Mouse (Mus musculus): ENCODE measurements around the gene Prkch. TPM values are rescaled to one million over a fixed set of nuclear protein-coding genes. Genes with fewer than 3 reads are reported as not detected.

Gene Prkch
- polyA plus RNA-seq, 1 experiment from 2014 or later, result 9.0 TPM

- Histone ChIP-seq H3K4me3 (no peak overlapping the region), H3K27me3 (0 out of 2 replicates have a peak, but pooled peaks cover 4% of the 10 kb centered on the region), H3K27ac (peak overlapping the region; percentile 17; the same call in 1 of the 2 replicates), H3K4me1 (peaks cover 14% of the 10 kb centered on the region), H3K9me3 (no peaks in the 10 kb centered on the region), H3K4me2 (replicated peaks) (0 out of 2 replicates have a peak overlapping the region, but pooled peaks have one; percentile 3), H3K36me3 (no peaks in the 10 kb centered on the region), H3K9ac (0 out of 2 replicates have a peak overlapping the region, but pooled peaks have one; percentile 39)
- ATAC-seq (ENCODE audit: low FRiP score, low read depth), result no peak
- 11% methylated on average over 5 of the region's 5 CpGs for WGBS
These were observed 123.9 kb downstream of the Prkch start for GRCm38 (mm10) chr12:73708498-73708897.

GRCm38 (mm10) chr12:73708920-73709319, 124.3 kb downstream of the Prkch start:
- Histone ChIP-seq H3K27me3 (0 out of 2 replicates have a peak, but pooled peaks cover 4% of the 10 kb centered on the region), H3K4me2 (replicated peaks) (0 out of 2 replicates have a peak overlapping the region, but pooled peaks have one; percentile 3), H3K9me3 (no peaks in the 10 kb centered on the region), H3K36me3 (no peaks in the 10 kb centered on the region), H3K4me3 (no peak overlapping the region), H3K4me1 (peaks cover 14% of the 10 kb centered on the region), H3K9ac (0 out of 2 replicates have a peak overlapping the region, but pooled peaks have one; percentile 39), H3K27ac (peak overlapping the region; percentile 17; the same call in 1 of the 2 replicates)
- ATAC-seq (ENCODE audit: low FRiP score, low read depth), result peak; percentile 88
- 17% methylated on average over 8 of the region's 8 CpGs for WGBS

- 0 out of 2 replicates have a peak, but pooled peaks cover 4% of the 10 kb centered on the region for H3K27me3 ChIP-seq
- no peak for ATAC-seq (ENCODE audit: low FRiP score, low read depth)
- H3K27ac ChIP-seq, result no peak overlapping the region
- H3K4me2 ChIP-seq (replicated peaks), result no peak overlapping the region
- no peak overlapping the region for H3K9ac ChIP-seq
- H3K4me3 ChIP-seq, result no peak overlapping the region
- H3K4me1 ChIP-seq, result peaks cover 14% of the 10 kb centered on the region
- no peaks in the 10 kb centered on the region for H3K36me3 ChIP-seq
- WGBS, result 41% methylated on average over 5 of the region's 5 CpGs
- H3K9me3 ChIP-seq, result no peaks in the 10 kb centered on the region
These were observed 126.2 kb downstream of the Prkch start for GRCm38 (mm10) chr12:73710846-73711245.

GRCm38 (mm10) chr12:73712122-73712521, 127.5 kb downstream of the Prkch start:
- no peaks in the 10 kb centered on the region for H3K36me3 ChIP-seq
- peaks cover 14% of the 10 kb centered on the region for H3K4me1 ChIP-seq
- no peak overlapping the region for H3K9ac ChIP-seq
- H3K27ac ChIP-seq, result no peak overlapping the region
- H3K4me2 ChIP-seq (replicated peaks), result no peak overlapping the region
- WGBS, result 50% methylated on average over 6 of the region's 6 CpGs
- no peak for ATAC-seq (ENCODE audit: low FRiP score, low read depth)
- H3K27me3 ChIP-seq, result 0 out of 2 replicates have a peak, but pooled peaks cover 4% of the 10 kb centered on the region
- H3K9me3 ChIP-seq, result no peaks in the 10 kb centered on the region
- H3K4me3 ChIP-seq, result no peak overlapping the region

GRCm38 (mm10) chr12:73714589-73714988, 130.0 kb downstream of the Prkch start:
- 0 out of 2 replicates have a peak, but pooled peaks cover 3% of the 10 kb centered on the region for H3K27me3 ChIP-seq
- no peaks in the 10 kb centered on the region for H3K9me3 ChIP-seq
- 0 out of 2 replicates have a peak, but pooled peaks cover 4% of the 10 kb centered on the region for H3K4me1 ChIP-seq
- no peak overlapping the region for H3K4me2 ChIP-seq (replicated peaks)
- H3K4me3 ChIP-seq, result no peak overlapping the region
- WGBS, result 85% methylated on average over 5 of the region's 5 CpGs
- no peak for ATAC-seq (ENCODE audit: low FRiP score, low read depth)
- H3K9ac ChIP-seq, result no peak overlapping the region
- H3K27ac ChIP-seq, result no peak overlapping the region
- H3K36me3 ChIP-seq, result no peaks in the 10 kb centered on the region

- H3K9me3 ChIP-seq, result no peaks in the 10 kb centered on the region
- H3K4me3 ChIP-seq, result no peak overlapping the region
- no peak overlapping the region for H3K4me2 ChIP-seq (replicated peaks)
- no peaks in the 10 kb centered on the region for H3K36me3 ChIP-seq
- no peak overlapping the region for H3K27ac ChIP-seq
- 0 out of 2 replicates have a peak, but pooled peaks cover 4% of the 10 kb centered on the region for H3K4me1 ChIP-seq
- no peak overlapping the region for H3K9ac ChIP-seq
- no peaks in the 10 kb centered on the region for H3K27me3 ChIP-seq
- WGBS, result 91% methylated on average over 2 of the region's 2 CpGs
- ATAC-seq (ENCODE audit: low FRiP score, low read depth), result no peak
These were observed 130.7 kb downstream of the Prkch start for GRCm38 (mm10) chr12:73715331-73715730.

- Histone ChIP-seq H3K4me3 (no peak overlapping the region), H3K27ac (no peak overlapping the region), H3K36me3 (no peaks in the 10 kb centered on the region), H3K27me3 (no peaks in the 10 kb centered on the region), H3K9me3 (no peaks in the 10 kb centered on the region), H3K4me1 (0 out of 2 replicates have a peak, but pooled peaks cover 4% of the 10 kb centered on the region), H3K9ac (no peak overlapping the region), H3K4me2 (replicated peaks) (no peak overlapping the region)
- 62% methylated on average over 21 of the region's 21 CpGs for WGBS
- ATAC-seq (ENCODE audit: low FRiP score, low read depth), result no peak
These were observed 131.5 kb downstream of the Prkch start for GRCm38 (mm10) chr12:73715954-73716731.

- Histone ChIP-seq H3K4me2 (replicated peaks) (no peak overlapping the region), H3K27ac (no peak overlapping the region), H3K9me3 (no peaks in the 10 kb centered on the region), H3K4me3 (no peak overlapping the region), H3K36me3 (no peaks in the 10 kb centered on the region), H3K4me1 (no peaks in the 10 kb centered on the region), H3K27me3 (no peaks in the 10 kb centered on the region), H3K9ac (no peak overlapping the region)
- no peak for ATAC-seq (ENCODE audit: low FRiP score, low read depth)
- WGBS, result 85% methylated on average over 10 of the region's 10 CpGs
These were observed 133.4 kb downstream of the Prkch start for GRCm38 (mm10) chr12:73718036-73718435.

- Histone ChIP-seq H3K36me3 (no peaks in the 10 kb centered on the region), H3K27ac (no peak overlapping the region), H3K9ac (no peak overlapping the region), H3K4me3 (no peak overlapping the region), H3K27me3 (no peaks in the 10 kb centered on the region), H3K4me1 (no peaks in the 10 kb centered on the region), H3K9me3 (peaks cover 8% of the 10 kb centered on the region; the same call in 1 of the 2 replicates), H3K4me2 (replicated peaks) (no peak overlapping the region)
- ATAC-seq (ENCODE audit: low FRiP score, low read depth), result no peak
These were observed 135.2 kb downstream of the Prkch start for GRCm38 (mm10) chr12:73719816-73720215.

- Histone ChIP-seq H3K9me3 (peaks cover 13% of the 10 kb centered on the region; the same call in 1 of the 2 replicates), H3K4me2 (replicated peaks) (no peak overlapping the region), H3K4me1 (no peaks in the 10 kb centered on the region), H3K27ac (no peak overlapping the region), H3K36me3 (no peaks in the 10 kb centered on the region), H3K9ac (no peak overlapping the region), H3K4me3 (no peak overlapping the region), H3K27me3 (no peaks in the 10 kb centered on the region)
- no peak for ATAC-seq (ENCODE audit: low FRiP score, low read depth)
- WGBS, result 85% methylated on average over 2 of the region's 2 CpGs
These were observed 135.9 kb downstream of the Prkch start for GRCm38 (mm10) chr12:73720466-73720865.

- H3K4me1 ChIP-seq, result no peaks in the 10 kb centered on the region
- no peak overlapping the region for H3K4me2 ChIP-seq (replicated peaks)
- no peak overlapping the region for H3K27ac ChIP-seq
- no peak overlapping the region for H3K9ac ChIP-seq
- H3K36me3 ChIP-seq, result no peaks in the 10 kb centered on the region
- H3K4me3 ChIP-seq, result no peak overlapping the region
- H3K27me3 ChIP-seq, result no peaks in the 10 kb centered on the region
- ATAC-seq (ENCODE audit: low FRiP score, low read depth), result no peak
- H3K9me3 ChIP-seq, result peaks cover 13% of the 10 kb centered on the region; the same call in 1 of the 2 replicates
- 58% methylated on average over 3 of the region's 3 CpGs for WGBS
These were observed 137.5 kb downstream of the Prkch start for GRCm38 (mm10) chr12:73722060-73722459.

- Histone ChIP-seq H3K27me3 (no peaks in the 10 kb centered on the region), H3K36me3 (no peaks in the 10 kb centered on the region), H3K9me3 (peaks cover 13% of the 10 kb centered on the region; the same call in 1 of the 2 replicates), H3K4me1 (no peaks in the 10 kb centered on the region), H3K4me3 (no peak overlapping the region), H3K9ac (no peak overlapping the region), H3K4me2 (replicated peaks) (no peak overlapping the region), H3K27ac (no peak overlapping the region)
- 66% methylated on average over 4 of the region's 4 CpGs for WGBS
- ATAC-seq (ENCODE audit: low FRiP score, low read depth), result no peak
These were observed 138.5 kb downstream of the Prkch start for GRCm38 (mm10) chr12:73723067-73723466.
